Mouse (Mus musculus): ENCODE data around the gene Casq2.

Casq2 gene

DNA sequence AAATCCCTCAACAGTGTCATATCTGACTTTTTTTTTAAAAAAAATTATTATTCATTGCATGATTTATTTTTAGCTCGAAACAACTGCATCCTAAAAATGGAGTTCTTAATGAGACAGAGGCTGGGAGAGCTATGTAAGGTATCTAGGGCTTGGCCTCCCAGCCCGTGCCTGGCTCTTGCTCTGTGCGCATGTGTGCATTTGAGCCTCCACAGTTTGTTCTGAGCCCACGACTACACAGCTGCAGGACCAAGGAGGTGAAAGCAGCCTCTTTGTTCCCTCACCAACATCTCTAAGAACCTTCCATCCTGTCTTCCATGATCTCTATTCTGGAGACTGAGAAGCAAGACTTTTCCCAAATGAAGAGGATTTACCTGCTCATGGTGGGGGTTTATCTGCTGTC is at the start of gene Casq2:
TSS of gene Casq2 (plus strand) at position 133 of the 400 bp plus-strand sequence.
- no peak for DNase-seq (ENCODE audit: low spot score in 2 of 2)

DNA sequence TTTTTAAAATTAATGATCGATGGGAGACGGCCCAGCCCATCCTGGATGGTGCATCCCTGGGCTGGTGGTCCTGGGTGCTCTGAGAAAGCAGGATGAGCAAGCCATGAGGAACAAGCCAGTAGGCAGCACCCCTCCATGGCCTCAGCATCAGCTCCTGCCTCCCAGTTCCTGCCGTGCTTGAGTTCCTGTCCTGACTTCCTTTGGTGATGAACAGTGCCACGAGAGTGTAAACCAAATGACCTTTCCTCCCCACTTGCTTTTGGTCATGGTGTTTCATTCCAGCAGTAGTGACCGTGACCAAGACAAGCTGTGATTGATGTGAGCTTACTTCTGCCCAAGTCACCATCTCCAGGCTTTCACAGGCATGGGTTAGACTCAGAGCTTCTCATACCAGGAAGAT is 48.4 kb upstream of the Casq2 start:
- no peak for DNase-seq (ENCODE audit: low spot score in 2 of 2)

DNA sequence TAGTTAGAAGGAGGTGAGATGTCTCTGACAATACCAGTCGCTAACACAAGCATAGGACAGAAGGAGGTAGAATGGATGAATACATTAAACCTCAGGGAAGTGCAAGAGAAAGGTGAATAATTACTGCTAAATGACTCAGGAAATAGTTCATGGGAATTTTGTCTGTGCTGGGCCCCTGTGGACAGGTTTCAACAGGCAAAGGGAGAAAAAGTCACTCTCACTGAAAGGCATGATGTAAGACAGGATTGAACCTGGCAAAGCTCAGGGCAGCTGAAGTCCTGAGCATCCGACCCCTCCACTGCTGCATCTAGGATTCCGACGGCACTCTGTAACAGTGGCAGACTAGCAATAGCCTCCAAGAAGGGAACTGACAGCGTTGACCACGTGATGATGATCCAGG is 47.6 kb upstream of the Casq2 start:
- DNase-seq (ENCODE audit: low spot score in 2 of 2): no peak

DNA sequence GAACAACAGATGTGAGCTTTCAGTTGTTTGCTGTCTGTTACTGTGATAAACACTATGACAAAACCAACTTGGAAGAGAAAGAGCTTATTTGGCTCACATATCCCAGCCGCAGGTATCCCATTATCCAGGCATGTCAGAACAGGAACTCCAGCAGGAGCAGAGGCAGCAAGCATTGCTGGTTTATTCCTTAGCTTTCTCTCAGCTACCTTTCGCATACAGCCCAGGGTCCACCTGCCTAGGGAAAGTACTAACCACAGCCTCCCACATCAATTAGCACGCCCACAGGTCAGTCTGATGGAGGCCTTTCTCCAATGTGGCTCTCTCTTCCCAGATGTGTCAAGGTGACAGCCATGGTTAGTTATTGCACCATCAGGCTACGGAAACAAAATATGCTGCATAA is 44.6 kb upstream of the Casq2 start:
- DNase-seq (ENCODE audit: low spot score in 2 of 2): no peak

DNA sequence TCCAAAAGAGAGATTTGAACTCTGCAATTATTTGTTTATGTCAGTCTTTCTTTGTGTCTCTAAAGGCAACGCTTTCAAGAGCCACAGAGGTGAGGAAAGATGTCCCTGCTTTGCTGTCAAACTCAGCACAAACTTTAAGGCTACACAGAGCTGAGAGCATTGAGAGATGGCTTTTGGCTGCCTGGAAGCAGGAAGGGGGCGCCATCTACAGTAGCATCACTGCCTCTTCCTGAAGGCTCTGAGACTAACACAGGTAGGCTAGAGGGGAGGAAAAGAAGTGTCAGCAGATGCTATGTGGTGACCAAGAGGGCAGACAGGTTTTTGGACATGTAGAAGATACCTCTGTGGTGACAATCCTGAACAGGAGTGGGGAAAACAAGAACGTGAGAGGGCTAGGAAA is 41.1 kb upstream of the Casq2 start:
- no peak for DNase-seq (ENCODE audit: low spot score in 2 of 2)

DNA sequence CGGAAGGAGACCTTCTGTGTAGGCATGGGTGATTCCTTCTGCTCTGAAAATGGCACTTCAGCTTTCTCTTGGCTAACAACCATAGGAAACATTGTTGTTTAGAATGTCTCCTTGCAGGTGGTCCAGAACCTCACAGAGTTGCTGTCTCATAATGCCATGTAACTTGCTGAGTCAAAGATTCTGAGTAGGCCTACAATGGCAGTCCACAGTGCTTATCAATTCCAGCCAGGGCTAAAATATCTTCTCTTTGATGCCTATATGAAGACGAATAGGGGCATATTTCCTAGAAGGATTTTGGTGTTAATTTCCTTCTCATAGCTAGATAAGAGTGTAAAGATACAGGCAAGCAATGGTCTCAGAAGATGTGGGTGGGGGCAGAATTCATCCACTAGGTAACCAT is 38.7 kb upstream of the Casq2 start:
- no peak for DNase-seq (ENCODE audit: low spot score in 2 of 2)

DNA sequence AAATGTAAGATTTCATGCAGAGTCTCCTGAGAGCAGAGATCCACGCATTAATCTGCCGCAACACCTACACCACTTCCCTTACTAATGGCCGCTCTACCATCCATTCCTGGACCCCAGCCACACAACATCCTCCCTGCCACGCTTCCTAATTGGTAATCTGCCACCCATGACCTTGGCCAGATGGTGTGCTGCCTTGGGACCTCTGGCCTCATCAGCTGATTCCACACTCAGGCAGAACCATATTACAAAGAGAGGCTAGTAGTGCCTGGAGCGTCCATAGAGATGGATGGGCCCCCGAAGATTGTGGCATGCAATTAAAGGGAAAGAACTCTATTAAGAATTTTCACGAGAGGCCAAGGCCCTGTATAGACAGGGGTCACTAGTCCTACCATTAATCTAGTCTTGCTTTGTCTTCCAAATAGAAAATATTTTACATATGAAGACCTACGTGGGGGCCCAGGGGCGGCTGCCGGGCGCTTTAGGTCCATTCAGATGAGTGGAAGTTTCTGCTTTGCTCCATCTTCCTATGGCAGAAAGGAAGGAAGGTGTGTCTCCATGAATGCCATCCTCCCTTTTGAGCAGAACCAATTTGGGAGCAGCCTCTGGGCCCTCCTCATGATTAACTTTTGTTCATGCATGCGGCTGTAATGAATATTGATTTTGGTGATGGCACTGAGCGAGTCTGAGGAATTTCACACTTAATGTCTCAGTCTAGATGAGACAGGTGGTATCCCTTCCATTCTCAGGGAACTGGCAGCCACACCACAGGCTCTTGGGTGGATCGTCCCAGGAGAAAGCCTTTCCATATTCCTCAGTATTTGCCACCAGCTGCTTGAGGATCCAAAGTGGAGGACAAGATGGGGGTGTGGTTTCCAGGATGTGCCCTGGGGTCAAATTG is 36.8 kb upstream of the Casq2 start:
- DNase-seq (ENCODE audit: low spot score in 2 of 2): no peak

DNA sequence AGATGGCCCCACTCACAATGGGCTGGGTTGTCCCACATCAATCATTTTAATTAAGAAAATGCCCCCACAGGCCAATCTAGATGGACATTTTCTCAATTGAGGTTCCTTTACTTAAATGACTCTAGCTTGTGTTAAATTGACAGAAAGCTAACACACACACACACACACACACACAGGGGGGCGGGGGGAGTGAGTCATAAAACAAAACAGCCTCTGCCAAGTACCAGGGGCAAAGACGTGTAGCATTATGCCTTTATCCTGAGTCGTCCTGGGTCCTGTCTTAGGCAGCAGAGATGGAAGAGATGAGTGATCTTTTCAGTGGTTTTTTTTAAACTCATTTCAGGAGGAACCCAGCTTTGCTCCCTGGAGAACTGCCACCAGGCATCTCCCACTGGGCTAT is 34.2 kb upstream of the Casq2 start:
- no peak for DNase-seq (ENCODE audit: low spot score in 2 of 2)

DNA sequence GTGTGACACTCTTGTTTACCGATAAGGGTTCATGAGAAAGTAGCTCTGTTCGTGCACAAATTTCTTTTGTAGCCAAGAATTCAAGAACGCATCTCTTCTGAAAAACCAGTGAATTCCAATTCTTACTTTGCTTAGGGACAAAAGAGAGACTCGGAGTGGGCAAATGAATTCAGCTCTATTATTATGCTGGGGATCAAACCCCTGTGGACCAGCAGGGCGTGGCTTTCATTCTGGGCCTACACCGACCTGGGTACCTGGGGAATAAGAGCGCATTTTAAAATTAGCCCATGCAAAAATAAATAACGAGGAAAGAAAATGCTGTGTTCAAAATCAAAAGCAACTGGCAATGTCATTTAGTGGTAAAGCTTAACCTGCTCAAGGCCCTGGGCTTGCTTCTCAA is 32.9 kb upstream of the Casq2 start:
- DNase-seq (ENCODE audit: low spot score in 2 of 2): no peak

DNA sequence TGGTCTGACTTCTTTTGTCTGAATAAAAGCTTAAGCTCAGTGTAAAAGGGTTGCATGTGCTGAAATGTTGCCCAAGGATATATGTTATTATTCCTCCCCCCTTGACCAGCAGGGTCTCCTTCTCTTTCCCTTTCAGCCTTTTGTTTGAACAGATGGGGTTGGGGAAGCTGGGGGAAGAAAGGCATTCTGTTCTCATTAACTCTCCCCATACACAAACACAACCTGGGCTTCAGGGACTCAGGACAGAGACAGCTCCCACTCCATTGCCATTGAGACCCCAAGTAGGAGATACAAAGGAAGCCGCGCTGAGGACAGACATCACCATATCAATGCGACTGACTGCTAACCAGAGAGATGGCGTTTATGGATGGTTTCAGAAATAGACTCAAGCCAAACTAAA is 30.3 kb upstream of the Casq2 start:
- DNase-seq (ENCODE audit: low spot score in 2 of 2): no peak

DNA sequence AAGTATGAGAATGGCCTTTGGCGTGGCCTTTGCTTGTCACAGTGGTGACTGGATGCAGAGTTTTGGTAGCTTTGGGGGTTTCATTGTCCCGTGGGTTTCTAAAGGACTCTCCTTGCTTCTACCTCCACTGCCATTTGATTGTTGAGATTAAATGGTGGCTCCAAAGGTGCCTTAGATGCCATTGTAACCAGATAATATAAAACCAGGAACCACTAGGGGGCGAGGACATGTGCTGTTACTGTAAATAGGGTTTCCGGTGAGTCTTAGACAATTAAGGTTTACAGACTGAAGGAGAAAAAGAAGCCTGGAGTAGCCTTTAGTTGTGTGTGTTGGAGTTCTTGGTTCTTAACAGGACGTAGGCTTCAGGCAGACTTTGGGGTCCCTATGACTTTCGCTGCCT is 26.1 kb upstream of the Casq2 start:
- no peak for DNase-seq (ENCODE audit: low spot score in 2 of 2)

DNA sequence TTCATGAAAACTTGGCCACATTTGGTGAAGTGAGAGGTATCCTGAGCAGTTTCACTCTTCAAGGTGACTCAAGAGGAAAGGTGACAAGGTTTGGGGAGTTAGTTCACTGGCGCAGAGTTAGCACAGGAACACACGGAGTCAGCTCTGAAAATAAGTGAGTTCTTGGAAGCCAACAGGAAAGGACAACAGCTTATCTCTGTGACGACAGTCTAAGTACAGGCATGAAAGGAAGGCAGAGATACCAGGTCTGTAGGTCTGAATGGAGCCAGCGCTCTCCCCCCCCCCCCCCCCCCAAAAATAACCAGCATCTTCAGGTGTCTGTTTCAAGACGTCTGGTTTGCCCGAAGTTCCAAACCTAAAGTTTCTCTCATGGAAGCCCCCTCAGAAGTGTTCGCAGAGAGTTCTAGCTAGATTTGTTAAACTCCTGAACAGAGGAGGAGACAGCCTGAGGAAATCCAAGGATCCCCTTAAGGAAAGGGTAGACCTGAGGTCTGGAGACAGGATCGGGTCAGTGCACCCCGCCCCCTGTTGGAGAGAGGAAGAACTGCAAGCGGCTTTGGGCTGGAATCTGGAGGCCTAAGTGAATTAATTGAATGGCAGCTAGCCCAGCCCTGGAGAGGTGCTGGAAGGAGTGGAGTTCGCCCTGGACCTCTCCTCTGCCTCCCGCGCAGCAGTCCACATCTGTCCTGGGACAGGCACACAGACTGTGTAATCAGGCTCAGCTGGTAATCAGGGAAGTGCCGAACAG is 24.1 kb upstream of the Casq2 start:
- peak in 1 of 2 experiments; percentile 10 for DNase-seq (ENCODE audit: low spot score in 2 of 2)

DNA sequence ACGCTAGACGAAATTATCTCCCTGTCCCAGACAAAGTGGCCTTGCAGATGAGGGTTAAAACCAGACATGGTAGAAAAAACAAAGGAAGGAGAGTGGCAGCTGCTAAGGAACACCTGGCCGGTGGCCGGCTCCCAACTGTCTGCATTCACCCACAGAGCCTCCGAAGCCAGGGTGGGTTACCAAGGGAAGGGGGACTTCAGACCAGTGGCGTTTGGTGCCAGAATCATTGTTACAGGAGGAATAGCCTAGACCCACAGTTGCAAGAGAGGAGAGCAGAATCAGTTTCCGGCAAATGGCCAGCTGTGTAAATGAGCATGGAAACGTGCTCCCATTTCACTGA is 23.6 kb upstream of the Casq2 start:
- DNase-seq (ENCODE audit: low spot score in 2 of 2): no peak

DNA sequence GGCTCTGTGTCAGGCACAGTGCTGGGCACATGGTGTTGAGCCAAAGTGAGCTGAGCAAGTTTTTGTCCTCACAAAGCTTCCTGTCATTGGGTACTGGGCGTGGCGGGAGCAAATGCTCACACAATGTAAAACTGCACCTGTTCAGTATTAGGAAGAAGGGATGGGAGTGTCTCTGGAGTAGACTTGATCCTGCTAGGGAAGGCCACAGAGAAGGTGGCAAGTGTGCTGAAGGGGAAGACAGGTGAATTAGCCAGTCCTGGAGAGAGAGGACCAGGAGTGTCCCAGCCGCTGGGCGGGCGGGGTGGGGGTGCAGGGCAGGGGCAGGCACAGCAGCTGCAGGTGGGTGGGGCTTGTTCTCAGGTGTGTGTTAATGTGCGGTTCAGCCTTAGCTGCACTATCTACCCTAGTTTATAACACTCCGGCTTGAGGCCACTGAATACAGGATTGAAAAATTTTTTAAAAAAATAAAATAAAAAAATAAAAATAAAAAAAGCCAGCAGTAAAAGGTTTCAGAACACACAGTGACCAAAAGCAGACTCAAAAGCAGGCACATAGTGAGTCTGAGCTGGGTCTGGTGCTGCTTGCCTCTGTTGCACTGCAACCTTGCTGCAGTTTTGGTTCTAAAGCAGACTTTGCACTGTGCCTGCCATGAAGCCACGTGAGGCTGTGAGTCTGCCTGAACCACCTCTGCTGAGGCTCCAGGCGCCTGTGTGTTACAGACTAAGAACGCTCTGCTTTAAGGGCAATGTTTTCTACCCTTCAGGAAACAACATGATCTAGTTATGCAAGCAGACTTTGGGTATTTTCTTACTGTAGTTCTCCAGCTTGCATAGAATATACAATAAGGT is 22.7 kb upstream of the Casq2 start:
- no peak for DNase-seq (ENCODE audit: low spot score in 2 of 2)

DNA sequence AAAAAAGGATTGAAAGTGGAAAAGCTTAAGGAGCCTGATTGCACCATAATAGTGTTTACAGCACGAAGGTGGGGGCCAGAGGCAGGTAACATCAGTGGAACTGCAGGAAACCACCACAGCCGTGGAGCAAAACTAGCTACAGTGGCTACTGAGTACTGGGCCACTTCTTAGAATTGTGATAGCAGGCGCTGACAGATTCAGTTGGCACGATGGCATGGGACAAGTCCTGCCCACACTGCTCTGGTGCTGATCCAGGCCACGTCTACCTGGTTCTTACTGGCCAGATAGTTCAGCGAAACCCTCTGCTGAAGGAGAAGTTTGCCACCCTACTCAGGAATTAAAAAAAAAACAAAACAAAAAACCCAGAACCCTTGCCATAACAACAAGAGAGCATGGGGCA is 21.6 kb upstream of the Casq2 start:
- DNase-seq (ENCODE audit: low spot score in 2 of 2): no peak

DNA sequence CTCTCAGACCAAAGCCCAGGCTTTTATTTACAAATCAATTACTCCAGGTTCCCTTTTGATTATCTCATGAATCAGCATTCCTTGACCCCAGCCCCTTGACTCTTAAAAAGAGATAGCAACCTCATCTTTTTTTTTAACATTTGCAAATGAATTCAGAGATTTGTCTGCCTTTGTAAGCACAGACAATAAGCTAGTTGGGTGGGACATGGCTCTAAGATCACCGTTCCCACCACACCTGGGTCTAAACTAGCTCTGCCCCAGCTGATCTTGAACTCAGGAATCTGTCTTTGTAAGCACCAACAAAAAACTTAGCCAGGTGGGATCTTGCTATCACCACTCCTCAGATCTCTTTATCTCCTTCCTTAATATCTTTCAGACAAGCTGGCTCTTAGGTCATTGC is 18.9 kb upstream of the Casq2 start:
- DNase-seq (ENCODE audit: low spot score in 2 of 2): no peak

DNA sequence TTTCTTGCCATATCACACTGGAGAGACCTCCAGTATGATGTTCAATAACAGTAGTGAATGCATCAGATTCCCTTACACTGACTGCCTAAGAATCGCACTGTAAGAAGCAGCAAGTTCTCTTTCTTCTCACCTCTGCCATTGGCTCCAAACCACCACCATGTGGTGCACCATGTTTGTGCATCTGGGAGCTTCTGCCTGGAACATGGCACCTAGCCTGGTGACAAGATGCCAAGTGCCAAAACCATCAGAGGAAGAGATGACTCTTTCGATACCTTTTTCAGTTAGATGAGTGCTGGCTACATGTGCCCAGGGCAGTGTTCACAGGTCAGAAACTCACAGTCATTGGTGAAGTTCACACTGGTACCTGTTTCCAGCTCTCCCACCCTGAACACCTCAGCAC is 18.4 kb upstream of the Casq2 start:
- no peak for DNase-seq (ENCODE audit: low spot score in 2 of 2)

DNA sequence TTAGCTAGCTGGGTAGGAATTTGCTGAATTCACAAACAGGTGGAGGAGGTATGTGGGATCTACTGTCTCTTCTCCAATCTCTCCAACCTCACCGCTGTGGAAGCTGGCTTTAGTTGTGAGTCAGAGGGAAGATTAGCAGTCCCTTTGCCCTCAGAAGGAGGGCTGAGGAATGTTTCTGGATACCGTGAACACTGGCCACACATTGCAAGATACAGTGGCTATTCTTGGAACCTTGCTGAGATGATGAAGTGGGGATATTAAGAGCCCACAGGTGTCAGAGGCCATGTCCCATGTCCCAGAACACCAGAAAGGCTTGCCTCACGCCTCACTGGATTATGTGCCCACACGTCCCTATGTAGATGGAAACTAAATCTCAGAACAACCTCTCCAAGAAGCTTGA is 17.0 kb upstream of the Casq2 start:
- DNase-seq (ENCODE audit: low spot score in 2 of 2): no peak

DNA sequence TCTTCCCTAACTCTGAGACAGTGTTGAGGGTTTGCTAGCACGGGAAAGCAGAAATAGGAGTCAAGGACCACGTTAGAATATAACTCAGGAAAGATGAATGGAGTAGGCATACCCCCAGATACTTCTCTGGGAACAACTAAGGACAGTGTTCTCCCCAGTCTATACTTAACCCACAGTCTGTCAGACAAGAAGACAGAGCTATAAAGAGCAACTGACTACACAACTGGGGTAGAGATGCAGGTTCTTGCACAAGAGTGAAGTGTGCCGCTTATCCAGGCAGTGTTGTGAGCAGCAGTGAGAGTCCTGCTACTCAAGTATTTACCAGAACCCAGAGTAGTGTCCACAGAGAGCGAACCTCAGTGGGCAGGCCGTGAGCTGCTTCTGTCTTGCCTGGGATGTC is 16.5 kb upstream of the Casq2 start:
- DNase-seq (ENCODE audit: low spot score in 2 of 2): no peak

DNA sequence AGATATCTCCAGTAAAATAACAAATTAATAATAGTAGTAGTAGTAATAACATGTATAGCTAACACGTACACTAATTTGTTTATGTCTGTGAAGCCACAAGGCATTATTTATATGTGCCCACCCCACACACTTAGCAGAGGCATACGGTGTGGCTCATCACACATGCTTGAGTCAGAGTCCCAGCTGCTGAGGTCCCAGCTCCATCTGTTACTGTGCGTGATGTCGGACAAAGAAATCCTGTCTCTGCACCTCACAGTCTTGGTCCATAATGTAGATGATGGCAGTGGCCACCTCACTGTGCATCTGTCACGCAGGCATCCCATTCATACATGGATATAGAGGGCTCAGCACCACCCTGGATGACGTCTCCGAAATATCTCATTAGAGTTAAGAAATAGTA is 15.9 kb upstream of the Casq2 start:
- DNase-seq (ENCODE audit: low spot score in 2 of 2): no peak

DNA sequence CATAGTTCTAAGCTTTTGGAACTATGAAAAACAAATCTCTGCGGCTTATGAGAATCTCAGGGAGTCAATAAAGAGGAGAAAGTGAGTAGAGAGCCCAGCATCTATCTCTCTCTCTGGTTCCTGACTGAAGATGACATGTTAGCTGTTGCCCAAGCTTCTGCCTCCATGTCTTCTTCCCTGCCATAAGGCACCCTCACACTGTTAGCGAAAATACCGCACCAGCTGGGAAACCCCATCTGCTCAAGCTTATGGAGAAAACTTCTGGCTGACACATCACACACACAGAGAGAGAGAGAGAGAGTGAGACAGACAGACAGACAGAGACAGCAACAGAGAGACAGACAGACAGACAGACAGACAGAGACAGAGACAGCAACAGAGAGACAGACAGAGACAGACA is 15.2 kb upstream of the Casq2 start:
- no peak for DNase-seq (ENCODE audit: low spot score in 2 of 2)

DNA sequence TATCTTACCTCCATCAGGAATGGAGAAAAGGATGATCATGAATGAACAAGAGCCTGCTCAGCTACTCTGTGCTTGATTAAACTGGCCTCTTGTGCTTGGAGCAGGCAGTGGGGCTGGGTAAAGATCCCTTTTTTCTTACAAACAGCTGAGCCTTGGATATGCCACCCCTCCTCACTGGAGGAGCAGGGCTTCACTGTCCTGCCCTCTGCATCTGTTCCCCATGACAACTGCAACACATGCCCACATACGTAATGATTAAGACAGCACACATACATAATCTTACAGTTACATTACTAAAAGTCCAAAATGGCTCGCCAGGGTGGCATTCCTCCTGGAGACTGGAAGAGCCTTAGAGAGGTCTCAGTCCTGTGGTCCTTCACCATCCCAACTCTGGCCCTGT is 6.8 kb upstream of the Casq2 start:
- DNase-seq (ENCODE audit: low spot score in 2 of 2): no peak

DNA sequence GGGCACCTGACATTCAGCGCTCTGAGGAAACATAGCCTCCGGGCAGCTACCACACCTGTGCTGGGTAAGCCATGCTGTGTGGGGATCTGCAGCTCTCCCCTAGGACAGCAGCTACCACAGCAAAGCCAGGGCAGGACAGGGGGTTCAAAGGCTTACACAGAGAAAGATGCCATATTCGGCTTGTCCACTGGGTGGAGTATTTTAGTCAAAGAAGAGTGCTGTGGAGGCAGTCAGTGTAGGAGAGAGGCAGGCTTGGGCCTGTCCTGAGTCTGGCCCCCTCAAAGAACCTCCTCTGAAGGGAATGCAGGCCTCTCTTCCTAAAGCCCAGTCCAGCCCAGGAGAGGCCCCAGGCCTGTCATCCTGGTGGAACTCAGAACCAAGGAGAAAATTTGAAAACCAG is 4.4 kb upstream of the Casq2 start:
- DNase-seq (ENCODE audit: low spot score in 2 of 2): no peak

All from natural killer cell, adult 2 months (primary cell).